Mouse (Mus musculus): ENCODE measurements at regions not wholly inside any gene's neighbourhood (a gene's known extent, or its start where the extent isn't known, plus 50 kb on each side); places are given as distances from the start of the nearest gene placed in this dataset.

GRCm38 (mm10) chr10:26556246-26556645, 180.5 kb upstream of the L3mbtl3 start:
- TF ChIP-seq CTCF (IDR thresholded peaks at IDR 0.05; ENCODE audit: low read depth), result no peak
- no peak for TF ChIP-seq EP300 (IDR thresholded peaks at IDR 0.05; ENCODE audit: low read depth)

Data from liver, postnatal 0 days (tissue).